Mouse (Mus musculus) heart, postnatal 0 days (tissue): ENCODE data around the gene Aldh1l2.

Experiments
- CTCF ChIP-seq: IDR thresholded peaks from 2 replicates; pipeline ENCODE4 v1.5.1; 2016; ENCODE audit warnings: antibody characterized with exemption, control low read depth, low read depth
- EP300 ChIP-seq: IDR thresholded peaks from 2 replicates; pipeline ENCODE4 v1.6.1; 2016; ENCODE audit warnings: antibody characterized with exemption, low read depth

- TF ChIP-seq CTCF (no peak), EP300 (no peak)
These were observed 36.6 kb downstream of the Aldh1l2 start for GRCm38 (mm10) chr10:83497321-83497720.
